Mouse (Mus musculus): ENCODE results near the gene Cyp2s1. TPM values are rescaled to one million over a fixed set of nuclear protein-coding genes. Genes with fewer than 3 reads are reported as not detected.

Gene Cyp2s1
- total and polyA plus RNA-seq, 3 experiments: 0.04 TPM; not detected in 2

DNA sequence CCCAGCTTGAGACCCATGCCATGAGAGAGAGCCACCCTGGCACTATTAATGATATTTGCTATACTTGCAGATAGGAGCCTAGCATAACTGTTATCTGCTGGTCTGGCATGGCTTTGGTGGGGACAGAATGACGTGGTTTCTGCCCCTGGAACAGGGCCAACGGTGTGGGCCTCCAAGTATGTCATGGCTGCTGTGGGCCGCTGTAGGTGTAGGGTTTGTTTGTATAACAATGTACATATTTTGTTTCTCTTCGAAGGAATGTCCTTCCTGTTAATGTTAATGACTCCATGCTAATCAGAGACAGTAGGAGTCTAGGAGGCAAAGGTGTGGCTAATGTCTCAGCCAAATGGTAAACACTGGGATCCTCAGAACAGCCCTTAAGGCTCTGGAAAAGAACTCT is 24.2 kb upstream of the Cyp2s1 start:
- dilution Hi-C loops (cut with MboI; ENCODE audit: extremely low pct_ligation_motif_present, extremely low pct_unique_long_range_greater_than_20kb, low sequenced_read_pairs): no loop called here

GRCm38 (mm10) chr7:25835188-25835891 is 18.6 kb upstream of the Cyp2s1 start:
- Histone ChIP-seq H3K9me3 (replicated peaks; ENCODE audit: low read length) (no peaks in the 10 kb centered on the region), H3K27ac (ENCODE audit: insufficient read depth, low read depth) (no peak overlapping the region), H3K4me3 (replicated peaks in 1 of 3; ENCODE audit: low read depth in 2 of 3, low read length in 2 of 3, poor library complexity in 1 of 3) (no peak overlapping the region), H3K79me2 (replicated peaks; ENCODE audit: control insufficient read depth, extremely low read depth, insufficient read depth, poor library complexity, severe bottlenecking) (no peaks in the 10 kb centered on the region), H3K9ac (ENCODE audit: insufficient read depth, low read depth) (no peak overlapping the region), H3K4me1 (ENCODE audit: control insufficient read depth in 1 of 2, insufficient read depth in 2 of 2) (no peaks in the 10 kb centered on the region), H3K36me3 (replicated peaks in 1 of 2; ENCODE audit: control insufficient read depth in 1 of 2, insufficient read depth in 1 of 2, low read length in 1 of 2) (no peaks in the 10 kb centered on the region), H3K27me3 (replicated peaks) (peaks cover 7% of the 10 kb centered on the region), H3K4me2 (ENCODE audit: insufficient read depth, low read depth, poor library complexity, severe bottlenecking) (no peak overlapping the region)
- no peak for TF ChIP-seq POLR2AphosphoS2 (IDR thresholded peaks at IDR 0.05; ENCODE audit: low read depth, low read length)
- TF ChIP-seq MYC (IDR thresholded peaks at IDR 0.05; ENCODE audit: low read depth, low read length): no peak
- TF ChIP-seq KAT2A (IDR thresholded peaks at IDR 0.05; ENCODE audit: insufficient replicate concordance, low read length): no peak
- TF ChIP-seq JUND (conservative IDR thresholded peaks at IDR 0.05; ENCODE audit: low read depth, low read length): no peak
- TF ChIP-seq ZMIZ1 (IDR thresholded peaks at IDR 0.05; ENCODE audit: low read depth, low read length): no peak
- TF ChIP-seq CHD2 (IDR thresholded peaks at IDR 0.05; ENCODE audit: low read length): no peak
- TF ChIP-seq E2F4 (IDR thresholded peaks at IDR 0.05; ENCODE audit: insufficient replicate concordance, low read depth, low read length): no peak
- in situ Hi-C loops (cut with MboI; ENCODE audit: low pct_ligation_motif_present, low pct_unique_long_range_greater_than_20kb, low sequenced_read_pairs): no loop called here
- dilution Hi-C loops (cut with MboI; ENCODE audit: extremely low pct_ligation_motif_present, extremely low pct_unique_long_range_greater_than_20kb, low sequenced_read_pairs): no loop called here
- DNase-seq (ENCODE audit: extremely low read depth): no peak

More for the DNA sequence above, 24.2 kb upstream of the Cyp2s1 start:
- Histone ChIP-seq H3K4me3 (replicated peaks in 1 of 3; ENCODE audit: low read depth in 2 of 3, low read length in 2 of 3, poor library complexity in 1 of 3) (no peak overlapping the region), H3K4me2 (ENCODE audit: insufficient read depth, low read depth, poor library complexity, severe bottlenecking) (no peak overlapping the region), H3K79me2 (replicated peaks; ENCODE audit: control insufficient read depth, extremely low read depth, insufficient read depth, poor library complexity, severe bottlenecking) (no peaks in the 10 kb centered on the region), H3K27ac (ENCODE audit: insufficient read depth, low read depth) (no peak overlapping the region), H3K9ac (ENCODE audit: insufficient read depth, low read depth) (no peak overlapping the region), H3K27me3 (replicated peaks) (peaks cover 15% of the 10 kb centered on the region), H3K9me3 (replicated peaks; ENCODE audit: low read length) (no peaks in the 10 kb centered on the region), H3K4me1 (ENCODE audit: control insufficient read depth in 1 of 2, insufficient read depth in 2 of 2) (no peaks in the 10 kb centered on the region), H3K36me3 (replicated peaks in 1 of 2; ENCODE audit: control insufficient read depth in 1 of 2, insufficient read depth in 1 of 2, low read length in 1 of 2) (no peaks in the 10 kb centered on the region)
- TF ChIP-seq RAD21 (IDR thresholded peaks at IDR 0.05; ENCODE audit: low read depth, low read length): no peak
- TF ChIP-seq TBP (conservative IDR thresholded peaks at IDR 0.05; ENCODE audit: low read depth, low read length): no peak
- no peak for TF ChIP-seq ZKSCAN1 (IDR thresholded peaks at IDR 0.05; ENCODE audit: borderline replicate concordance, low read depth, low read length)
- TF ChIP-seq MXI1 (IDR thresholded peaks at IDR 0.05; ENCODE audit: low read depth, low read length): no peak
- TF ChIP-seq JUN (IDR thresholded peaks at IDR 0.05; ENCODE audit: insufficient read depth, low read depth, low read length): no peak
- TF ChIP-seq USF1 (IDR thresholded peaks at IDR 0.05; ENCODE audit: low read depth, low read length): no peak
- TF ChIP-seq MAZ (IDR thresholded peaks at IDR 0.05; ENCODE audit: low read depth, low read length): no peak
- no peak for TF ChIP-seq CTCF (conservative IDR thresholded peaks at IDR 0.05 in 1 of 2, IDR thresholded peaks at IDR 0.05 in 1 of 2; ENCODE audit: low read depth in 2 of 2, low read length in 2 of 2)
- TF ChIP-seq SIN3A (IDR thresholded peaks at IDR 0.05; ENCODE audit: low read length): no peak
- TF ChIP-seq UBTF (IDR thresholded peaks at IDR 0.05; ENCODE audit: low read depth, low read length): no peak
- no peak for TF ChIP-seq NELFE (IDR thresholded peaks at IDR 0.05; ENCODE audit: low read depth, low read length)
- no peak for DNase-seq (ENCODE audit: extremely low read depth)
- in situ Hi-C loops (cut with MboI; ENCODE audit: low pct_ligation_motif_present, low pct_unique_long_range_greater_than_20kb, low sequenced_read_pairs): no loop called here
